Mouse (Mus musculus): ENCODE measurements around the gene Tubb3. TPM values are rescaled to one million over a fixed set of nuclear protein-coding genes. Genes with fewer than 3 reads are reported as not detected.
"Not testable (repeated sequence)": the region's sequence is repeated elsewhere in the genome, so short reads cannot be mapped to it uniquely, and the experiment has no call there.

Tubb3 gene
- polyA plus RNA-seq, 1 experiment from 2014 or later, result 0.20 TPM

DNA sequence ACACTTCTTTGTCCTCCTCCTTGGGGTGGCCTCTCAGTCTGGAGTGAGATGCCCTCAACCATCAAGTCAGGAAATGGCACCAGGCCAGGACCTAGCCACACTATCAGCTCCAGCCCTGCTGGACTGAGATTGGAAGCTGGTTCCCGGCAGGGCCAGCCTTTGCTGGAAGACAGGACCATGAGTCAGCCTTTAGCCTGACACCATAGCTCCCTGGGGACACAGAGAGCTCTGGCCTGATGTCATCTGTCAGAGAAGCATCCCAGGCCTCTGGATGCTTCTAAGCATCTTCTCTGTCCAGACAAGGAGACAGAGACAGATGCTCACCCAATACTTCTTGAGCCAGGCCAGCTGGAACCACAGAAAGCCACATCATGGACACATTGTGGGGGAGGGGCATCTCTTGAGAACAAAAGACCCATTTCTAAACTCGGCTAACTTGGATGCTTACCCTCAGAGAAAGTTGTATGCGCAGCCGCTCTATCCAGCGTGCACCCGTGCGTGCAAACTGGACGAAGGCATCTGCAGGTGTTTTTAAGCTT, 1.1 kb upstream of the Tubb3 start:
- Histone ChIP-seq H3K27me3 (ENCODE audit: insufficient read depth, low read length) (peaks cover 59% of the 10 kb centered on the region), H3K9ac (replicated peaks) (no peak overlapping the region), H3K9me3 (ENCODE audit: low read length) (no peaks in the 10 kb centered on the region), H3K36me3 (replicated peaks; ENCODE audit: insufficient read depth, low read length) (no peaks in the 10 kb centered on the region), H3K27ac (ENCODE audit: low read depth) (no peak overlapping the region), H3K4me3 (ENCODE audit: low read depth, low read length) (no peak overlapping the region), H3K4me1 (ENCODE audit: insufficient read depth) (peaks cover 43% of the 10 kb centered on the region), H3K4me2 (ENCODE audit: low read depth, low read length) (peak overlapping the region; percentile 22; the same call in 1 of the 2 replicates)
- 69% methylated on average over 8 of the region's 8 CpGs for WGBS (ENCODE audit: insufficient replicate concordance)
- peak; percentile 67 for DNase-seq
- peak; percentile 57; the same call in 1 of the 2 replicates for TF ChIP-seq EP300 (IDR thresholded peaks at IDR 0.05; ENCODE audit: low read depth)
- no peak for TF ChIP-seq CTCF (IDR thresholded peaks at IDR 0.05; ENCODE audit: low read depth)
- peak; percentile 32 for ATAC-seq

DNA sequence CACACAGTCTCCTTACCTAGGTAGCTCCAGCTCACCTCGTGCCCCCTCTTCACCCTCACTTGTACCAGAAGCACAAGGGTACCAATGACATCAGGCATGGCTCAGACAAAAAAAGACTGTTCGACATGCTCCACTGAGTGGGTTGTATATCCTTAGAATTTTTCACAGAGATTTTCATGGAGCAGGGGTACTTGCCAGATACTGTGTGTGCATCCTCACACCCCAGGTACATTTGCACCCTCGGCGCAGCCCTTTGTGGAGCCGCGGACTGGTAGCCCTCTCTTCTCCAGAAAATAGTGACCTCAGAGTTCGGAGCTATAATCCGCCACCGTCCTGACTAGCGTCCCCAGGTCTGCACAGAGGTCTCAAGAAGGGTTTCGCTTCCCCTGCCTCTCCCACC, 436 bp upstream of the Tubb3 start:
- ATAC-seq (no peak), DNase-seq (no peak)
- H3K4me2 ChIP-seq (ENCODE audit: low read depth, low read length), result peak overlapping the region; percentile 50; the same call in 1 of the 2 replicates
- no peak overlapping the region for H3K27ac ChIP-seq (ENCODE audit: low read depth)
- no peak overlapping the region for H3K9ac ChIP-seq (replicated peaks)
- peaks cover 59% of the 10 kb centered on the region for H3K27me3 ChIP-seq (ENCODE audit: insufficient read depth, low read length)
- 20% methylated on average over 11 of the region's 11 CpGs for WGBS (ENCODE audit: insufficient replicate concordance)
- H3K4me3 ChIP-seq (ENCODE audit: low read depth, low read length), result peak overlapping the region; percentile 20; the same call in 1 of the 2 replicates
- H3K36me3 ChIP-seq (replicated peaks; ENCODE audit: insufficient read depth, low read length), result no peaks in the 10 kb centered on the region
- H3K4me1 ChIP-seq (ENCODE audit: insufficient read depth), result peaks cover 43% of the 10 kb centered on the region
- no peaks in the 10 kb centered on the region for H3K9me3 ChIP-seq (ENCODE audit: low read length)
- TF ChIP-seq EP300 (IDR thresholded peaks at IDR 0.05; ENCODE audit: low read depth) (no peak), CTCF (IDR thresholded peaks at IDR 0.05; ENCODE audit: low read depth) (no peak)

DNA sequence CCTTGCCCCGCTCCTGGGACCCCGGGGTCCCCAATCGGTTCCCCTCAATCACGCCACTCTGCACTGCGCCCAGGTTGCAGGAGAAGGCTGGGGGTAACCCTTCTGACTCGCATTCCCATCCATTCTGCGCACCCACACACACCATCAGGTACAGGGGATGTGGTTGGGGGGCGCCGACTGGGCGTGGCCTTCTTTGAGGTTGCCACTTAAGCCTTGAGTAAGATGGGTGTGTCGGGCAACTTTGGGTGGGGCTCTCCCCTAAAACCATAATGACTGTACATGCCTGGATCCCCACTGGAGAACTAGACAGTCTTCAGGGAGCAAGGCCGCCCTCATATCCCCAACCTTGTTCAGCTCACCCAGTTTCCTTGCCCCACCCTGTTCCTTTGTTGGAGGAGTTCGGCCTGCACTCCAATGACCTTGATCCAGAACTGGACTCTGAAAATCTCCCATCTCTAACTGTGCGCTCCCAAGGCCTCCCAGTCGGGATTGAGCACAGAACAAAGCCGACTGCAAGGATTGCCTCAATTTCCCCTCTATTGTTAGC, 630 bp downstream of the Tubb3 start:
- H3K27ac ChIP-seq (ENCODE audit: low read depth), result no peak overlapping the region
- H3K4me3 ChIP-seq (ENCODE audit: low read depth, low read length), result peak overlapping the region; percentile 20; the same call in 1 of the 2 replicates
- no peaks in the 10 kb centered on the region for H3K9me3 ChIP-seq (ENCODE audit: low read length)
- TF ChIP-seq EP300 (IDR thresholded peaks at IDR 0.05; ENCODE audit: low read depth), result no peak
- TF ChIP-seq CTCF (IDR thresholded peaks at IDR 0.05; ENCODE audit: low read depth), result no peak
- WGBS (ENCODE audit: insufficient replicate concordance), result 10% methylated on average over 16 of the region's 16 CpGs
- no peak overlapping the region for H3K9ac ChIP-seq (replicated peaks)
- peaks cover 54% of the 10 kb centered on the region for H3K27me3 ChIP-seq (ENCODE audit: insufficient read depth, low read length)
- H3K36me3 ChIP-seq (replicated peaks; ENCODE audit: insufficient read depth, low read length), result no peaks in the 10 kb centered on the region
- H3K4me2 ChIP-seq (ENCODE audit: low read depth, low read length), result peak overlapping the region; percentile 50
- ATAC-seq (no peak), DNase-seq (no peak)
- peaks cover 41% of the 10 kb centered on the region for H3K4me1 ChIP-seq (ENCODE audit: insufficient read depth)

DNA sequence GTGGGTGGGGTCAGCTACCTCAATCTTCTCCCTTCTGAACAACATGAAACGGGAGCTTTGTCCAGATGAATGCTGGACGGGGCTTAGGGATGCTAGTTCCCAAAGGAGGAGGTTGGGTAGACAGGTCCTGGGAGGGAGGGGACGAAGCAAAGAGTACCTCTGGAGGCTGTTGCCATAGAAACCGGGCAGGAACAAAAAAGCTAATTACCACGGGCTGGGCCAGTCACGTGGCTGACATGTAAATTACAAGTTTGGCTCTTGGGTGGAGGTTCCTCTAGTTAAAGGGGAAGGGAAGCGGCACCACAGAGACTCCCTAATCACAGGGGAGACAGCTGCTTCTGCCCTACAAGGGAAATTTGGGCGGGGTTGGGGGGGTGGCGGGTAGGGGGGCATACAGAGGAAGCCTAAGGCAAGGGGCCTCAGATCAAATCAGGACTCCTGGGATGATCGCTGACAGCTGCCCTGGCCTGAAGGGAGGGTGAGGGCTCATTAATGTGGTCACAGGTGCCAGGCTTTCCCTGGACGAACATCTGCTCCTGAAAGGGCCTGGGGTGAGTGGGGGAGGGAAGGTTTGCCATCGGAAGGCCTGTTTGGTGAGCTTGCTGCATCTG, 1.4 kb downstream of the Tubb3 start:
- no peak for ATAC-seq
- no peak overlapping the region for H3K4me2 ChIP-seq (ENCODE audit: low read depth, low read length)
- TF ChIP-seq CTCF (IDR thresholded peaks at IDR 0.05; ENCODE audit: low read depth) (no peak), EP300 (IDR thresholded peaks at IDR 0.05; ENCODE audit: low read depth) (no peak)
- 4% methylated on average over 12 of the region's 12 CpGs for WGBS (ENCODE audit: insufficient replicate concordance)
- H3K4me3 ChIP-seq (ENCODE audit: low read depth, low read length), result no peak overlapping the region
- no peak overlapping the region for H3K27ac ChIP-seq (ENCODE audit: low read depth)
- DNase-seq, result peak; percentile 21
- H3K9me3 ChIP-seq (ENCODE audit: low read length), result no peaks in the 10 kb centered on the region
- H3K9ac ChIP-seq (replicated peaks), result no peak overlapping the region
- no peaks in the 10 kb centered on the region for H3K36me3 ChIP-seq (replicated peaks; ENCODE audit: insufficient read depth, low read length)
- peaks cover 54% of the 10 kb centered on the region for H3K27me3 ChIP-seq (ENCODE audit: insufficient read depth, low read length)
- H3K4me1 ChIP-seq (ENCODE audit: insufficient read depth), result peaks cover 38% of the 10 kb centered on the region

DNA sequence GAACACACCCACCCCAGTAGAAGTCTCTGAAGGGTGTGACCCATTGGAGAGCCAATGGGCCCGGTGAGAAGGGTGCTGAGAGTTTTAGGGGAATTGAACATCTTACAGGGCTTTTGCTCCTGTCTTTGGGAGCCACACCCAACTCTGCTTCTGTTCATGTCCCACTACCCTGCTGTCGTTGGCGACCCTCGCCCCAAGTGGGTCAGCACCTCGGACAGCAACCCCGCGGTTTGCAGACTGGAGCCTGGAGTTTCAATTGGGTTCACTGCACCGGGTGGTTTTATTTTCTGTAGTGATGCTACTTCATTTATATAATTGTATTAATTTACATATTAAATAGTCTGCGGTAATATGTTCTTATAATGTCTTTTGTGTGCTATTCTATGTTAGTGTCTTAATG, 3.0 kb downstream of the Tubb3 start:
- Histone ChIP-seq H3K9ac (replicated peaks) (no peak overlapping the region), H3K4me3 (ENCODE audit: low read depth, low read length) (no peak overlapping the region), H3K36me3 (replicated peaks; ENCODE audit: insufficient read depth, low read length) (no peaks in the 10 kb centered on the region), H3K27me3 (ENCODE audit: insufficient read depth, low read length) (peaks cover 49% of the 10 kb centered on the region), H3K4me2 (ENCODE audit: low read depth, low read length) (no peak overlapping the region), H3K9me3 (ENCODE audit: low read length) (no peaks in the 10 kb centered on the region), H3K4me1 (ENCODE audit: insufficient read depth) (peaks cover 30% of the 10 kb centered on the region), H3K27ac (ENCODE audit: low read depth) (no peak overlapping the region)
- DNase-seq (peak; percentile 30), ATAC-seq (no peak)
- no peak for TF ChIP-seq CTCF (IDR thresholded peaks at IDR 0.05; ENCODE audit: low read depth)
- no peak for TF ChIP-seq EP300 (IDR thresholded peaks at IDR 0.05; ENCODE audit: low read depth)
- WGBS (ENCODE audit: insufficient replicate concordance), result 12% methylated on average over 9 of the region's 9 CpGs

DNA sequence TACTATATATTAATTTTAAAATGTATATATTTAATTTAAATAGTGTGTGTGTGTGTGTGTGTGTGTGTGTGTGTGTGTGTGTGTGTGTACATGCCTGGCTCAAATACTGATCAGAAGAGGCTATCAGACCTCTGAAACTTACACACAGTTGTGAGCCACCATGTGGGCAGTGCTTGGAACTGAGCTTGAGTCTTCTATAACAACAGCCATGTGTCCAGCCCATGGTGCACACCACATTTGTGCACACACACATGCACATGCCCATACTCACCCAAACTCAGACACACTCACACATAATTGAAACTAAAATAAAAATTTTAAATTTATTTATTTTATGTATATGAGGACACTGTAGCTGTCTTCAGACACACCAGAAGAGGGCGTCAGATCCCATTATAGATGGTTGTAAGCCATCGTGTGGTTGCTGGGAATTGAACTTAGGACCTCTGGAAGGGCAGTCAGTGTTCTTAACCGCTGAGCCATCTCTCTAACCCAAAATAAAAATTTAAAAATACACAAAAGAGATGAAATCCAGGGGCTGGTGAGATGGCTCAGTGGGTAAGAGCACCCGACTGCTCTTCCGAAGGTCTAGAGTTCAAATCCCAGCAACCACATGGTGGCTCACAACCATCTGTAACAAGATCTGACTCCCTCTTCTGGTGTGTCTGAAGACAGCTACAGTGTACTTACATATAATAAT, 3.9 kb downstream of the Tubb3 start:
- not testable (repeated sequence) for ATAC-seq

More for the DNA sequence above, 3.9 kb downstream of the Tubb3 start:
- not testable (repeated sequence) for H3K9me3 ChIP-seq (ENCODE audit: low read length); DNase-seq; H3K9ac ChIP-seq (replicated peaks); H3K4me2 ChIP-seq (ENCODE audit: low read depth, low read length); H3K4me3 ChIP-seq (ENCODE audit: low read depth, low read length); H3K27ac ChIP-seq (ENCODE audit: low read depth); H3K36me3 ChIP-seq (replicated peaks; ENCODE audit: insufficient read depth, low read length)
- WGBS (ENCODE audit: insufficient replicate concordance), result 75% methylated on average over 5 of the region's 5 CpGs
- Histone ChIP-seq H3K4me1 (ENCODE audit: insufficient read depth) (peaks cover 21% of the 10 kb centered on the region), H3K27me3 (ENCODE audit: insufficient read depth, low read length) (peaks cover 40% of the 10 kb centered on the region)
